Mouse (Mus musculus) hindbrain, embryonic 12.5 days (tissue): ENCODE measurements around the gene Sft2d2. TPM values are rescaled to one million over a fixed set of nuclear protein-coding genes. Genes with fewer than 3 reads are reported as not detected.

ENCODE experiments used
- ATAC-seq: fragments of 200-750 bp; cut with Nextera tagmentation; 2 replicates; pipeline ENCODE4 v1.8.0; 2017; ENCODE audit warnings: moderate TSS enrichment; ENCODE audit not compliant: low FRiP score
- H3K27ac ChIP-seq: fragments of 300-500 bp; sonication (generic); 2 replicates; pipeline ENCODE4 v1.5.1; 2016; ENCODE audit warnings: mild to moderate bottlenecking
- H3K27me3 ChIP-seq: fragments of 300-500 bp; sonication (generic); 2 replicates; pipeline ENCODE4 v1.6.1; 2016; ENCODE audit warnings: mild to moderate bottlenecking
- H3K36me3 ChIP-seq: fragments of 300-500 bp; sonication (generic); 2 replicates; pipeline ENCODE4 v1.6.1; 2016; ENCODE audit warnings: mild to moderate bottlenecking
- H3K4me1 ChIP-seq: fragments of 300-500 bp; sonication (generic); 2 replicates; pipeline ENCODE4 v1.6.1; 2016
- H3K4me2 ChIP-seq: fragments of 300-500 bp; sonication (generic); replicated peaks from 2 replicates; pipeline ENCODE4 v1.6.1; 2016; ENCODE audit warnings: mild to moderate bottlenecking
- H3K4me3 ChIP-seq: fragments of 300-500 bp; sonication (generic); 2 replicates; pipeline ENCODE4 v1.5.1; 2016; ENCODE audit warnings: mild to moderate bottlenecking
- H3K9ac ChIP-seq: fragments of 300-500 bp; sonication (generic); 2 replicates; pipeline ENCODE4 v1.6.1; 2016; ENCODE audit warnings: mild to moderate bottlenecking, moderate library complexity
- H3K9me3 ChIP-seq: fragments of 300-500 bp; sonication (generic); replicated peaks from 2 replicates; pipeline ENCODE4 v1.6.1; 2016; ENCODE audit warnings: mild to moderate bottlenecking
- WGBS: fragments of 180-500 bp; shearing (Covaris S2); methylation state at CpG from one replicate; pipeline ENCODE4 v1.1.7; 2016; 5-methylcytosine and 5-hydroxymethylcytosine counted together
- polyA plus RNA-seq: library from polyadenylated mRNA; unstranded; fragments of >200 nt; fragmentation: Nextera tagmentation; extraction: Ambion mirVana; gene quantifications from 2 replicates; pipeline ENCODE4 v1.2.1, GENCODE M21; 2016

Sft2d2 gene
- 14.3 and 14.4 TPM in 2 replicates for polyA plus RNA-seq

- WGBS: under 1% methylated on average over 60 of the region's 69 CpGs
- Histone ChIP-seq H3K27ac (peak within 1 kb of the TSS; percentile 52), H3K4me3 (peak within 1 kb of the TSS; percentile 79), H3K9me3 (no peaks in the 10 kb centered on the region), H3K36me3 (no peaks in the 10 kb centered on the region), H3K4me1 (peaks cover 13% of the 10 kb centered on the region), H3K27me3 (peaks cover 25% of the 10 kb centered on the region; the same call in 1 of the 2 replicates), H3K4me2 (peak within 1 kb of the TSS; percentile 98), H3K9ac (peak within 1 kb of the TSS; percentile 68)
- ATAC-seq: peak; percentile 71
These were observed at the start of gene Sft2d2 for GRCm38 (mm10) chr1:165193880-165194661. Gene Sft2d2, minus strand, starts transcription at chr1:165194438.

GRCm38 (mm10) chr1:165236321-165237298 lies 42.4 kb upstream of the Sft2d2 start, which contains the start of gene Tiprl:
Gene Tiprl, minus strand, starts transcription at chr1:165236996.
- Histone ChIP-seq H3K4me2 (peak within 1 kb of the TSS; percentile 73), H3K4me3 (peak within 1 kb of the TSS; percentile 86), H3K27me3 (no peaks in the 10 kb centered on the region), H3K9me3 (no peaks in the 10 kb centered on the region), H3K9ac (peak within 1 kb of the TSS; percentile 87), H3K27ac (peak within 1 kb of the TSS; percentile 92), H3K36me3 (no peaks in the 10 kb centered on the region), H3K4me1 (peaks cover 10% of the 10 kb centered on the region)
- peak; percentile 100 for ATAC-seq
- under 1% methylated on average over 75 of the region's 76 CpGs for WGBS

GRCm38 (mm10) chr1:165235846-165236245 lies 41.6 kb upstream of the Sft2d2 start:
- 15% methylated on average over 10 of the region's 10 CpGs for WGBS
- H3K4me2 ChIP-seq: peak overlapping the region; percentile 73
- H3K9ac ChIP-seq: peak overlapping the region; percentile 87
- ATAC-seq: no peak
- no peaks in the 10 kb centered on the region for H3K27me3 ChIP-seq
- H3K9me3 ChIP-seq: no peaks in the 10 kb centered on the region
- H3K36me3 ChIP-seq: no peaks in the 10 kb centered on the region
- peaks cover 10% of the 10 kb centered on the region for H3K4me1 ChIP-seq
- peak overlapping the region; percentile 92 for H3K27ac ChIP-seq
- H3K4me3 ChIP-seq: peak overlapping the region; percentile 86

- Histone ChIP-seq H3K36me3 (no peaks in the 10 kb centered on the region), H3K9ac (no peak overlapping the region), H3K4me1 (peaks cover 10% of the 10 kb centered on the region), H3K27me3 (no peaks in the 10 kb centered on the region), H3K27ac (no peak overlapping the region), H3K9me3 (no peaks in the 10 kb centered on the region), H3K4me3 (no peak overlapping the region), H3K4me2 (no peak overlapping the region)
- WGBS: 78% methylated on average over 2 of the region's 2 CpGs
- no peak for ATAC-seq
These were observed 39.6 kb upstream of the Sft2d2 start for GRCm38 (mm10) chr1:165233806-165234205.

- no peak overlapping the region for H3K9ac ChIP-seq
- 96% methylated on average over 4 of the region's 4 CpGs for WGBS
- no peak for ATAC-seq
These were observed 36.5 kb upstream of the Sft2d2 start for GRCm38 (mm10) chr1:165230691-165231090.

GRCm38 (mm10) chr1:165229577-165229976 lies 35.3 kb upstream of the Sft2d2 start:
- no peaks in the 10 kb centered on the region for H3K27me3 ChIP-seq
- H3K4me2 ChIP-seq: no peak overlapping the region
- WGBS: 96% methylated on average over 9 of the region's 9 CpGs
- peaks cover 19% of the 10 kb centered on the region for H3K36me3 ChIP-seq
- no peak for ATAC-seq
- H3K4me1 ChIP-seq: no peaks in the 10 kb centered on the region; the same call in 1 of the 2 replicates
- no peaks in the 10 kb centered on the region for H3K9me3 ChIP-seq
- H3K9ac ChIP-seq: no peak overlapping the region
- H3K4me3 ChIP-seq: no peak overlapping the region
- H3K27ac ChIP-seq: no peak overlapping the region

More at GRCm38 (mm10) chr1:165230691-165231090, 36.5 kb upstream of the Sft2d2 start:
- no peaks in the 10 kb centered on the region for H3K9me3 ChIP-seq
- H3K27ac ChIP-seq: no peak overlapping the region
- H3K36me3 ChIP-seq: peaks cover 8% of the 10 kb centered on the region; the same call in 1 of the 2 replicates
- no peaks in the 10 kb centered on the region for H3K27me3 ChIP-seq
- H3K4me2 ChIP-seq: no peak overlapping the region
- H3K4me1 ChIP-seq: peaks cover 6% of the 10 kb centered on the region
- H3K4me3 ChIP-seq: no peak overlapping the region

GRCm38 (mm10) chr1:165217023-165217589 lies 22.9 kb upstream of the Sft2d2 start:
- ATAC-seq: no peak
- Histone ChIP-seq H3K27me3 (no peaks in the 10 kb centered on the region), H3K4me3 (no peak overlapping the region), H3K36me3 (peaks cover 62% of the 10 kb centered on the region), H3K9me3 (no peaks in the 10 kb centered on the region), H3K9ac (no peak overlapping the region), H3K4me2 (no peak overlapping the region), H3K27ac (no peak overlapping the region), H3K4me1 (no peaks in the 10 kb centered on the region)
- WGBS: 89% methylated on average over 2 of the region's 2 CpGs

GRCm38 (mm10) chr1:165215831-165216230 lies 21.6 kb upstream of the Sft2d2 start:
- no peak for ATAC-seq
- 92% methylated on average over 7 of the region's 7 CpGs for WGBS
- H3K4me3 ChIP-seq: no peak overlapping the region
- no peak overlapping the region for H3K27ac ChIP-seq
- H3K9ac ChIP-seq: no peak overlapping the region
- no peak overlapping the region for H3K4me2 ChIP-seq
- peaks cover 53% of the 10 kb centered on the region for H3K36me3 ChIP-seq
- H3K9me3 ChIP-seq: no peaks in the 10 kb centered on the region
- H3K27me3 ChIP-seq: no peaks in the 10 kb centered on the region
- H3K4me1 ChIP-seq: no peaks in the 10 kb centered on the region

GRCm38 (mm10) chr1:165205591-165205990 lies 11.4 kb upstream of the Sft2d2 start:
- Histone ChIP-seq H3K27me3 (no peaks in the 10 kb centered on the region), H3K4me1 (no peaks in the 10 kb centered on the region), H3K27ac (no peak overlapping the region), H3K9ac (no peak overlapping the region), H3K4me2 (no peak overlapping the region), H3K9me3 (no peaks in the 10 kb centered on the region), H3K36me3 (no peaks in the 10 kb centered on the region), H3K4me3 (no peak overlapping the region)
- WGBS: 50% methylated on average over 2 of the region's 2 CpGs
- ATAC-seq: no peak

GRCm38 (mm10) chr1:165203488-165204035 lies 9.3 kb upstream of the Sft2d2 start:
- Histone ChIP-seq H3K36me3 (no peaks in the 10 kb centered on the region), H3K4me2 (no peak overlapping the region), H3K4me1 (no peaks in the 10 kb centered on the region), H3K9ac (no peak overlapping the region), H3K27ac (no peak overlapping the region), H3K4me3 (no peak overlapping the region), H3K27me3 (no peaks in the 10 kb centered on the region), H3K9me3 (no peaks in the 10 kb centered on the region)
- no peak for ATAC-seq
- 44% methylated on average over 2 of the region's 2 CpGs for WGBS

- no peaks in the 10 kb centered on the region for H3K27me3 ChIP-seq
- no peak overlapping the region for H3K4me3 ChIP-seq
- no peaks in the 10 kb centered on the region for H3K36me3 ChIP-seq
- no peaks in the 10 kb centered on the region for H3K4me1 ChIP-seq
- H3K4me2 ChIP-seq: no peak overlapping the region
- H3K9ac ChIP-seq: no peak overlapping the region
- ATAC-seq: no peak
- H3K9me3 ChIP-seq: no peaks in the 10 kb centered on the region
- 78% methylated on average over 4 of the region's 4 CpGs for WGBS
- no peak overlapping the region for H3K27ac ChIP-seq
These were observed 7.3 kb upstream of the Sft2d2 start for GRCm38 (mm10) chr1:165201445-165202012.
